Mouse (Mus musculus) heart, postnatal 0 days (tissue): ENCODE measurements around the gene Cks2. TPM values are rescaled to one million over a fixed set of nuclear protein-coding genes. Genes with fewer than 3 reads are reported as not detected.
"Not testable (repeated sequence)": the region's sequence is repeated elsewhere in the genome, so short reads cannot be mapped to it uniquely, and the experiment has no call there.

Experiments
- ATAC-seq: fragments of 200-750 bp; cut with Nextera tagmentation; 2 replicates; pipeline ENCODE4 v1.8.0; 2017; ENCODE audit warnings: low read depth, moderate number of reproducible peaks, moderate library complexity; ENCODE audit not compliant: insufficient read depth
- DNase-seq: peaks from one replicate; pipeline ENCODE4 v3.0.0-alpha.2; 2016; ENCODE audit warnings: low spot score
- H3K27ac ChIP-seq: fragments of 300-500 bp; sonication (generic); 2 replicates; pipeline ENCODE4 v1.5.1; 2014; ENCODE audit warnings: low read depth, mild to moderate bottlenecking
- H3K27me3 ChIP-seq: fragments of 300-500 bp; sonication (generic); 2 replicates; pipeline ENCODE4 v1.6.1; 2014; ENCODE audit warnings: low read length, mixed read lengths; ENCODE audit not compliant: control insufficient read depth, insufficient read depth
- H3K36me3 ChIP-seq: fragments of 300-500 bp; sonication (generic); replicated peaks from 2 replicates; pipeline ENCODE4 v1.6.1; 2014; ENCODE audit warnings: low read length, mixed read lengths; ENCODE audit not compliant: control insufficient read depth, insufficient read depth
- H3K4me1 ChIP-seq: fragments of 300-500 bp; sonication (generic); 2 replicates; pipeline ENCODE4 v1.6.1; 2014; ENCODE audit warnings: antibody characterized with exemption; ENCODE audit not compliant: control insufficient read depth, insufficient read depth
- H3K4me2 ChIP-seq: fragments of 300-500 bp; sonication (generic); 2 replicates; pipeline ENCODE4 v1.6.1; 2014; ENCODE audit warnings: low read depth, mild to moderate bottlenecking, low read length, moderate library complexity
- H3K4me3 ChIP-seq: fragments of 300-500 bp; sonication (generic); 2 replicates; pipeline ENCODE4 v1.5.1; 2014; ENCODE audit warnings: low read depth, low read length
- H3K9ac ChIP-seq: fragments of 300-500 bp; sonication (generic); replicated peaks from 2 replicates; pipeline ENCODE4 v1.6.1; 2014; ENCODE audit warnings: low read depth, low read length, mixed read lengths
- H3K9me3 ChIP-seq: fragments of 300-500 bp; sonication (generic); replicated peaks from 2 replicates; pipeline ENCODE4 v1.6.1; 2016; ENCODE audit warnings: low read length; ENCODE audit not compliant: control insufficient read depth
- CTCF ChIP-seq: IDR thresholded peaks from 2 replicates; pipeline ENCODE4 v1.5.1; 2016; ENCODE audit warnings: antibody characterized with exemption, control low read depth, low read depth
- EP300 ChIP-seq: IDR thresholded peaks from 2 replicates; pipeline ENCODE4 v1.6.1; 2016; ENCODE audit warnings: antibody characterized with exemption, low read depth
- WGBS: fragments of 180-500 bp; shearing (Covaris S2); extraction: QIAGEN DNeasy Blood & Tissue Kit; methylation state at CpG from one replicate; pipeline ENCODE4 v1.1.7; 2014; 5-methylcytosine and 5-hydroxymethylcytosine counted together
- polyA plus RNA-seq: library from polyadenylated mRNA; unstranded; fragments of >200 nt; fragmentation: Nextera tagmentation; extraction: Ambion mirVana; gene quantifications from 2 replicates; pipeline ENCODE4 v1.2.1, GENCODE M21; 2015
- total RNA-seq: library from RNA; depleted of rRNA; stranded (reverse); fragments of >200 nt; gene quantifications from 2 replicates; pipeline ENCODE4 v1.2.3, GENCODE M21; 2014; ENCODE audit warnings: low replicate concordance

Gene Cks2
- total and polyA plus RNA-seq, 2 experiments from 2014 or later, result 101 to 228 TPM

DNA sequence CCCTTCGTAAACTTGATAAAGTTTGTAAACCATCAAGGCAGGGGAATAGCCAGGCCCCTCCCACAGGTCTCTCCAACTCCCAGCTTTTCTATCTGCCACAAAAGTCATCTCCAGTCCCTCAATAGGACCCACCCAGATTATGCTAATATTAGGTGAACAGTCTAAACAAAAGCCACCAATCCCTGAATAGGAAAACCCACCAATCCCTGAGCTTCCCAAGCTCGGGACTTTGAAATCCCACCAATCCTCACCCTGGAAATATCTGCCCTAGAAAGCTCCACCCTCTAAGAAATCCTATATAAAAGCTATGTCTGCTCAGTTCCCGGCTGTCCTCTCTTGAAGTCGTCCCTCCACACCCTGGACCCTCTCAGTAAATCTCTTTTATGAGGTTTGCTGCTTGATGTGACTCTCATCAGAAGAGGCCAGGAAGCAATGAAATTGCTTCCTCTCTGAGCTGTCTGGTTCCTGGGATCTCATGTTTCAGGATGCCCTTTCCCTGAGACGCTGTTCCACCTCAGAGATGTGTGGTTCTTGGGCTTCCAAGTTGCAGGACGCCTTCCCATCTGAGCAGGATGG, 16.7 kb upstream of the Cks2 start:
- Histone ChIP-seq H3K36me3 (no peaks in the 10 kb centered on the region), H3K4me2 (no peak overlapping the region), H3K9ac (no peak overlapping the region), H3K27ac (no peak overlapping the region), H3K27me3 (no peaks in the 10 kb centered on the region), H3K9me3 (no peaks in the 10 kb centered on the region), H3K4me1 (no peaks in the 10 kb centered on the region), H3K4me3 (no peak overlapping the region)
- TF ChIP-seq EP300 (no peak), CTCF (no peak)
- no peak for ATAC-seq
- no peak for DNase-seq
- WGBS, result 72% methylated on average over 6 of the region's 6 CpGs

DNA sequence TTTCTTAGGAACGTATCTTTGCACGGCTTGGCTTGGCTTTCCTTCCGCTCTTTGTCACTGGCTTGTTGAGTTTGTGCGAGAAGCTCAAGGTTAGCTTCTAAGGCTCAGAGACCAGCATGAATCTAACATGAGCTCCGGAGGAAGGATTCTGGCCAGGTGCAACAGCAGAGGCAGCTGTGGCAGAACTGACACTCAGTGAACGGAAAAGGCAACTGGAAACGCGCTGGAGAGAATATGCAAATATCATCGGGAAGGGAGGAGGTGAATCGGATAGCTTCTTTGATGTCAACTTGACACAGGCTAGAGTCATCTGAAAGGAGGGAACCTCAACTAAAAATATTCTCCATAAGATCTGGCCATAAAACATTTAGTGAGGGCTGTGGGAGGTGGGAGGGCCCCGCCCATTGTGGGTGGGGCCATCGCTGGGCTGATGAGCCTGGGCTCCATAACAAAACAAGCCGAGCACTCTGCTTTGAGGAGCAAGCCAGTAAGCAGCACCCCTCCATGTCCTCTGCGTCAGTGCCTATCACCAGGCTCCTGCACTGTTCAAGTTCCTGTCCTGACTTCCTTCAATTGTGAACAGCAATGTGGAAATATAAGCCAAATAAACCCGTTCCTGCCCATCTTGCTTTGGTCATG, 13.6 kb upstream of the Cks2 start:
- 71% methylated on average over 15 of the region's 15 CpGs for WGBS
- Histone ChIP-seq H3K27me3 (no peaks in the 10 kb centered on the region), H3K9me3 (no peaks in the 10 kb centered on the region), H3K27ac (no peak overlapping the region), H3K4me3 (no peak overlapping the region), H3K36me3 (no peaks in the 10 kb centered on the region), H3K4me1 (no peaks in the 10 kb centered on the region), H3K4me2 (no peak overlapping the region), H3K9ac (no peak overlapping the region)
- ATAC-seq (no peak), DNase-seq (no peak)
- TF ChIP-seq CTCF, result no peak
- no peak for TF ChIP-seq EP300

DNA sequence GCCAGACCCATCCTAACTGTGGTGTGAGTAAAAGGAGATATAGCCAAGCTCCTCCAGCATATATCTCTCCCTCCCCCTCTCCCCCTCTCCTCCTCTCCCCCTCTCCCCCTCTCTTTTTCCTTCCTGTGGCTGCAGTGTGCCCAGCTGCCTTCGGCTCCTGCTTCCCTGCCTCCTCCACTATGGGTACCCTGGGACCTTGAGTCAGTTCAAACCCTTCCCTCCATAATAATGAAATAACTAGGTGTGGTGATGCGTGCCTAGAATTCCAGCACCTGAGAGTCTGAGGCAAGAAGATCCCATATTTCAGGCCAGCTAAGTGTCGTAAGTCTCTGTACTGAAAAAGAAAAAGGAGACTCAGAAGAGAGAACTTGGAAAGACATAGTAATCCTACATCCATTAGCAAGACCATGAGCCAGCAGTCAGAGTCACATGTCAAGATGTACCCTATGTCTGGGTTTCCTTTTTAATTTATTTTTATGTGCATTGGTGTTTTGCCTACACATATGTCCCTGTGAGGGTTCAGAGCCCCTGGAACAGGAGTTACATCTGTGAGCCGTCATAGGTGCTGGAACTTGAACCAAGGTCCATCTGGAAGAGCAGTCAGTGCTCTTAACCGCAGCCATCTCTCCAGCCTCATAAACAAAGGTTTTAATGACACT, 12.3 kb upstream of the Cks2 start:
- ATAC-seq (no peak), DNase-seq (no peak)
- Histone ChIP-seq H3K4me1 (no peaks in the 10 kb centered on the region), H3K4me2 (no peak overlapping the region), H3K36me3 (no peaks in the 10 kb centered on the region), H3K27ac (no peak overlapping the region), H3K4me3 (no peak overlapping the region), H3K9ac (no peak overlapping the region), H3K9me3 (no peaks in the 10 kb centered on the region), H3K27me3 (no peaks in the 10 kb centered on the region)
- 81% methylated on average over 5 of the region's 5 CpGs for WGBS
- TF ChIP-seq EP300 (no peak), CTCF (no peak)

DNA sequence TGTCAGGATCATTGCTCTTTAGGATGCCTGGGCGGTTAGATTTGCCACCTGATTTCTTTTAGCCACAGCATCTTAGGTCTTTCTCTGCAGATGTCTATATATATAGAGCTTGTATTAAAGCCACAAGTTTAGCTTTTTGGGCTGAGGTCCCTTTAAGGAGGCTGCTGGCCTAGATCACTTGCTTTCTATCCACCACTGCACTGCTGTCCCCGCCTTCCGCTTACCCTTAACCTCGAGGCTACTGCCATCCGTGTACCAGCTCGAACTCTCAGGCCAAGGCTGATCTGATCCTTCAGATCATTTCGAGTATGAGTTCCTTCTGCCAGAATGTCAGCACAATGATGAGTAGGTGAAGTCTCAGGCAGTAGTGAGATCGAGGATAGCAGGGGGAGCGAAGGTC, 9.6 kb upstream of the Cks2 start:
- not testable (repeated sequence) for H3K9me3 ChIP-seq, H3K4me1 ChIP-seq, H3K4me3 ChIP-seq, ATAC-seq, H3K36me3 ChIP-seq, H3K9ac ChIP-seq, DNase-seq, H3K4me2 ChIP-seq, H3K27me3 ChIP-seq, H3K27ac ChIP-seq
- 25% methylated on average over 4 of the region's 9 CpGs for WGBS

DNA sequence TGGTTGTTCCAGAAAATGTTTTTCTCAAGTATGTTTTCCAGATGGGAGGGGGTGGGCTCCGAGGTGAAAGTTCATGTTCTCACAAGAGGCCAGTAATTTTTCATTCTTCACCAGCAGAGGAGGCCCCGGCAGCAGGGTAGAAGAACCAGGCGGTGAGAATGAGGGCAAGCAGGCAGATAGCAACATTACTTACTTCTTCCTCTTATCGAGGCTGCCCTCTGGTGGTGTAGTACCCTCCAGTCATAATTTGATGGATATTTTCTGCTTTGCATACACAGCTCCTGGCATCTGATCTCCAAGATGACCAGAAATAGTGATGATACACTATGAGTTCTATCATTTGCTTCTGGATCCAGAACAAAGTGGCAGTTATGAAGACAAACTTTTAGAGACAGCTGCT, 6.1 kb upstream of the Cks2 start:
- H3K36me3 ChIP-seq, result no peaks in the 10 kb centered on the region
- no peak for ATAC-seq
- no peak overlapping the region for H3K4me2 ChIP-seq
- no peak for TF ChIP-seq EP300
- no peak for TF ChIP-seq CTCF
- H3K9ac ChIP-seq, result no peak overlapping the region
- no peaks in the 10 kb centered on the region for H3K4me1 ChIP-seq
- no peak for DNase-seq
- no peaks in the 10 kb centered on the region for H3K9me3 ChIP-seq
- H3K27me3 ChIP-seq, result no peaks in the 10 kb centered on the region
- H3K27ac ChIP-seq, result no peak overlapping the region
- 92% methylated on average over 4 of the region's 4 CpGs for WGBS
- H3K4me3 ChIP-seq, result no peak overlapping the region

DNA sequence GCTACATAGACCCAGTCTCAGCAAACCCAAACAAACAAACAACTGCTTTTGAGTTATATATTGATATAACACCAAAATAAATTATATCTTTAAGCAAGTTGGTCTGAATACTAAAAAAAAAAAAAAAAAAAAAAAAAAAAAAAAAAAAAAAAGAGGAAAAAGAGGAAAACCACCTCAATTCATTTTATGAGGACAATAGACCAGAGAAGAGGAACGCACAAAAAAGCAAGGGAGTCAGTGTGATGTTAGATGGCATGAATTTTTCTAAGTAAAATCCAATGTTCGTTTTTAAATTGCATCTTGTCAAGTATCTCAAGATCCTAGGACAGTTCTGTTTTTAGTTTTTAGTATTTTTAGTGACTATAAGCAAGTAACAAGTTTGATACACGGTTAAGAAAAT, 3.6 kb upstream of the Cks2 start:
- 87% methylated on average over 3 of the region's 3 CpGs for WGBS
- Histone ChIP-seq H3K4me3 (no peak overlapping the region), H3K27ac (no peak overlapping the region), H3K4me2 (no peak overlapping the region), H3K27me3 (no peaks in the 10 kb centered on the region), H3K9me3 (no peaks in the 10 kb centered on the region), H3K9ac (no peak overlapping the region), H3K4me1 (peaks cover under 1% of the 10 kb centered on the region; the same call in 1 of the 2 replicates), H3K36me3 (no peaks in the 10 kb centered on the region)
- TF ChIP-seq EP300, result no peak
- TF ChIP-seq CTCF, result no peak
- DNase-seq (no peak), ATAC-seq (no peak)
